ENCODE assay signal across 26 mouse cellular contexts in the genomic region with DNA sequence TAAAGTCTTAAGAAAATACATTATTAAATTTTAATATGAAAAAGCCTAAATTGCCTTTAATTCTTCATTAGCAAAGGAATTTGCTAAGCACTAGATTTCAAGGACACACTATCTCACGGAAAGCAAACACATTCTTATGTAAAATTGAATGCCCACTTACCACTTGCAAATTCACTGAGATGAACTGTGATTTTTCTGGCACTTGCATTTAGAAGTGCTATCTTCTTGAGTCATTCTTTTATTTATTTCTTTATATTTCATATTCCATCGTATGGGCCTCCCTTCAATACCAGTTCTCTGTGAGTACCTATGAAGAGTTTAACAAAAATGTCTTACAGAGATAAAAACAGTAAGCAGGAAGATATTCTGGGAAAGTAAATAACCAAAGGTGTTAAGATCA. TPM values are rescaled to one million over a fixed set of nuclear protein-coding genes. Genes with fewer than 3 reads are reported as not detected.
DNase-seq lines count a peak whose midpoint lies in the region; ATAC-seq lines count a peak whose summit lies in the region.
"Had no signal": no experiment of that assay in that cellular context is flagged by ENCODE, and none has a peak within 500 bp of the region (broad histone marks: within the 10 kb centered on the region; RNA-seq: fewer than 3 reads in every experiment).

No protein-coding gene starts in this region.

- intact Hi-C loops in heart, postnatal 14 days (cut with DNase I) = no loop called here

- DNase-seq in frontal cortex, postnatal 14 days (ENCODE audit: low spot score in 2 of 2) = no peak
- DNase-seq in midbrain, embryonic 11.5 days (ENCODE audit: low spot score, missing footprints) = peak; percentile 39
- DNase-seq in brain, adult 2 months (ENCODE audit: low read depth, low spot score) = peak; percentile 43
- DNase-seq in telencephalon, adult 2 months (ENCODE audit: low read depth, low spot score) = peak; percentile 16
- DNase-seq in urinary bladder, adult 18-20 months (ENCODE audit: low spot score in 2 of 2) = no peak
- no peak for DNase-seq in heart, postnatal 14 days
- DNase-seq: adrenal gland, adult 2 months; adrenal gland, adult 8-10 months; adrenal gland, postnatal 10 days; adrenal gland, postnatal 14 days; adrenal gland, postnatal 25 days; adrenal gland, postnatal 36 days; B cell, adult 2 months; cerebellum, adult 11 months; cerebellum, adult 11-12 months; cerebellum, adult 18-20 months had no signal

- no peaks in the 10 kb centered on the region for H3K9me3 ChIP-seq in midbrain, embryonic 11.5 days (ENCODE audit: control insufficient read depth, low read length)
- H3K9me3 ChIP-seq in midbrain, embryonic 16.5 days (replicated peaks; ENCODE audit: control insufficient read depth, low read length, poor library complexity, severe bottlenecking) = no peaks in the 10 kb centered on the region
- H3K9me3 ChIP-seq: G1E had no signal

- peaks cover 6% of the 10 kb centered on the region for H3K4me1 ChIP-seq in midbrain, embryonic 11.5 days (ENCODE audit: control insufficient read depth, insufficient read depth, low read length)
- H3K4me1 ChIP-seq in midbrain, embryonic 16.5 days (ENCODE audit: control insufficient read depth, insufficient read depth, low read length) = peaks cover 12% of the 10 kb centered on the region

- ATAC-seq in frontal cortex, adult (ENCODE audit: low TSS enrichment) = peak; percentile 58
- ATAC-seq in midbrain, embryonic 11.5 days (ENCODE audit: low FRiP score) = no peak
- no peak for ATAC-seq in midbrain, embryonic 16.5 days
- ATAC-seq: activated CD4-positive, CD25-positive, alpha-beta regulatory T cell, adult 4 months; CD4-positive, CD25-positive, alpha-beta regulatory T cell, adult 4 months; Patski had no signal

- H3K36me3 ChIP-seq in midbrain, embryonic 11.5 days (ENCODE audit: control insufficient read depth, insufficient read depth, low read length) = no peaks in the 10 kb centered on the region
- H3K36me3 ChIP-seq in midbrain, embryonic 16.5 days (ENCODE audit: control insufficient read depth, insufficient read depth, low read length) = no peaks in the 10 kb centered on the region

- H3K4me2 ChIP-seq in midbrain, embryonic 11.5 days = no peak overlapping the region
- H3K4me2 ChIP-seq in midbrain, embryonic 16.5 days (ENCODE audit: low read length) = no peak overlapping the region

- H3K27ac ChIP-seq in midbrain, embryonic 11.5 days (ENCODE audit: low read depth, low read length) = no peak overlapping the region
- H3K27ac ChIP-seq in midbrain, embryonic 16.5 days (ENCODE audit: low read length) = no peak overlapping the region

- H3K27me3 ChIP-seq in midbrain, embryonic 11.5 days (ENCODE audit: control insufficient read depth, insufficient read depth, low read length) = no peaks in the 10 kb centered on the region
- H3K27me3 ChIP-seq in midbrain, embryonic 16.5 days (ENCODE audit: control insufficient read depth, insufficient read depth, low read depth, low read length) = no peaks in the 10 kb centered on the region
- H3K27me3 ChIP-seq: CH12.LX, Patski had no signal

- no peak overlapping the region for H3K4me3 ChIP-seq in midbrain, embryonic 11.5 days (ENCODE audit: low read depth, low read length)
- H3K4me3 ChIP-seq in midbrain, embryonic 16.5 days (ENCODE audit: low read depth, low read length) = no peak overlapping the region

- H3K9ac ChIP-seq in midbrain, embryonic 11.5 days (ENCODE audit: low read length) = no peak overlapping the region
- H3K9ac ChIP-seq in midbrain, embryonic 16.5 days (ENCODE audit: low read depth, low read length) = no peak overlapping the region

- 86% methylated on average over 2 of the region's 2 CpGs for WGBS in midbrain, embryonic 11.5 days
- WGBS in midbrain, embryonic 16.5 days = 87% methylated on average over 2 of the region's 2 CpGs

RNA-seq across cellular contexts. Expression of a gene that starts 5.9 kb away (rescaled TPM):
- polyA plus RNA-seq in midbrain, embryonic 11.5 days (2014; fragmentation: Nextera tagmentation; extraction: Ambion mirVana) = 11.5 and 15.6 TPM in 2 replicates
- 19.2 and 21.6 TPM in 2 replicates for polyA plus RNA-seq in midbrain, embryonic 16.5 days (2015; fragmentation: Nextera tagmentation; extraction: Ambion mirVana)
- total RNA-seq in heart, postnatal 14 days (2021) = 10 to 100 TPM; 12.0 to 15.3 TPM

RNA-seq across cellular contexts. Expression of a gene that starts 31.1 kb away (rescaled TPM):
- not detected in 2 replicates for polyA plus RNA-seq in midbrain, embryonic 11.5 days (2014; fragmentation: Nextera tagmentation; extraction: Ambion mirVana)
- polyA plus RNA-seq in midbrain, embryonic 16.5 days (2015; fragmentation: Nextera tagmentation; extraction: Ambion mirVana) = not detected in 2 replicates
- total RNA-seq in heart, postnatal 14 days (2021) = not detected
- total RNA-seq: adrenal gland, adult 18-20 months; adrenal gland, adult 2 months; adrenal gland, adult 8-10 months; adrenal gland, postnatal 10 days; adrenal gland, postnatal 14 days; adrenal gland, postnatal 25 days; adrenal gland, postnatal 36 days; CH12.LX; ES-E14; G1E; MEL had no signal
- polyA plus RNA-seq: activated CD4-positive, CD25-positive, alpha-beta regulatory T cell, adult 4 months; adrenal gland, adult 2 months; CD4-positive, CD25-positive, alpha-beta regulatory T cell, adult 4 months; G1E; Patski had no signal

Comparison
In these comparisons a context has a peak if more than half of its experiments do, and no peak if none do; other contexts are left out.
1. DNase-seq: peak in midbrain, embryonic 11.5 days (single experiment), brain, adult 2 months (single experiment) and telencephalon, adult 2 months (single experiment); none in frontal cortex, postnatal 14 days (0 of 2), urinary bladder, adult 18-20 months (0 of 2) and heart, postnatal 14 days (0 of 2).